In the genomic region with DNA sequence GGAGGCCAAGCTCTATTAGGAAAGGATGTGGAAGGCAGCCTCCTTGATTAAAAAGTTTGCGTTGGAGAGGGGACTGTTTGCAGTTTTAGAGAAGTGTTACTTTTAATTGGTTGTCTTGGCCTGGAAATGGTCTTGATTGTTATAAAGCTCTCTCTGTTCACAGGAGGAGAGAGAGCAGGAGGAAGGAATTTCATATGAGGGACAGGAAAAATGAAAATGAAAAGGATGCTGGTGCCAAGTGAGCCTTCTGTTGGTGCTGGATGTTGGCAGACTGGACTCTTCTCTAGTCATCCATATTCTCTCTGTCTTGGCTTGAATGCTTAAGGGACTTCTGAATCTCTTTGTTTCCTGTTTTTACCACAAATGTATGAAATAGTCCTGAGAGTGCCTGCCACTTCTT, we compare ENCODE assay signal across 21 mouse cellular contexts.
DNase-seq lines count a peak whose midpoint lies in the region; ATAC-seq lines count a peak whose summit lies in the region.
"Had no signal": no experiment of that assay in that cellular context is flagged by ENCODE, and none has a peak within 500 bp of the region (broad histone marks: within the 10 kb centered on the region; RNA-seq: fewer than 3 reads in every experiment).

No protein-coding gene starts in this region.

- H3K4me1 ChIP-seq in forebrain, embryonic 14.5 days (ENCODE audit: control insufficient read depth, insufficient read depth, low read length): peaks cover 5% of the 10 kb centered on the region; the same call in 1 of the 2 replicates
- H3K4me1 ChIP-seq in forebrain, embryonic 13.5 days: peaks cover 7% of the 10 kb centered on the region; the same call in 1 of the 2 replicates
- peaks cover 9% of the 10 kb centered on the region; the same call in 1 of the 2 replicates for H3K4me1 ChIP-seq in kidney, embryonic 15.5 days
- peaks cover 9% of the 10 kb centered on the region for H3K4me1 ChIP-seq in kidney, embryonic 16.5 days (ENCODE audit: insufficient read depth, low read length)
- H3K4me1 ChIP-seq: heart, embryonic 10.5 days; stomach, embryonic 15.5 days had no signal

- DNase-seq in forebrain, embryonic 14.5 days (ENCODE audit: low spot score): peak; percentile 33
- peak; percentile 57 for DNase-seq in Muller cell, postnatal 12 days (ENCODE audit: inconsistent ontology term)
- peak; percentile 65 for DNase-seq in brain, adult 2 months (ENCODE audit: low read depth, low spot score)
- DNase-seq in left cerebral cortex, adult 9 months (ENCODE audit: low spot score in 2 of 2): no peak
- no peak for DNase-seq in lung, postnatal 36 days
- DNase-seq: adrenal gland, adult 8-10 months; embryo, embryonic 11 days; gastrocnemius, postnatal 36 days; kidney, adult 2 months; lung, adult 2 months; retina, postnatal 1 day; thymus, adult 2 months had no signal

- ATAC-seq in forebrain, embryonic 14.5 days: no peak
- ATAC-seq in forebrain, embryonic 13.5 days: no peak
- no peak for ATAC-seq in kidney, embryonic 15.5 days (replicated peaks; ENCODE audit: low FRiP score)
- ATAC-seq in kidney, embryonic 16.5 days (ENCODE audit: low FRiP score, low TSS enrichment): no peak

- H3K9ac ChIP-seq in forebrain, embryonic 14.5 days (ENCODE audit: low read length): no peak overlapping the region
- no peak overlapping the region for H3K9ac ChIP-seq in forebrain, embryonic 13.5 days
- H3K9ac ChIP-seq in kidney, embryonic 15.5 days: no peak overlapping the region
- no peak overlapping the region for H3K9ac ChIP-seq in kidney, embryonic 16.5 days (replicated peaks; ENCODE audit: low read length)

- WGBS in forebrain, embryonic 14.5 days: 55% methylated on average over 1 of the region's 1 CpGs
- 63% methylated on average over 1 of the region's 1 CpGs for WGBS in forebrain, embryonic 13.5 days
- WGBS in kidney, embryonic 15.5 days: 43% methylated on average over 1 of the region's 1 CpGs
- WGBS in kidney, embryonic 16.5 days: 46% methylated on average over 1 of the region's 1 CpGs

- no peak overlapping the region for H3K27ac ChIP-seq in forebrain, embryonic 14.5 days (ENCODE audit: low read depth, low read length)
- H3K27ac ChIP-seq in forebrain, embryonic 13.5 days: no peak overlapping the region
- H3K27ac ChIP-seq in kidney, embryonic 15.5 days: no peak overlapping the region; the same call in 1 of the 2 replicates
- no peak overlapping the region for H3K27ac ChIP-seq in kidney, embryonic 16.5 days (ENCODE audit: low read length)
- H3K27ac ChIP-seq: hindbrain, embryonic 12.5 days; liver, embryonic 12.5 days; macrophage; stomach, embryonic 15.5 days had no signal

- no peaks in the 10 kb centered on the region for H3K36me3 ChIP-seq in forebrain, embryonic 14.5 days (ENCODE audit: control insufficient read depth, insufficient read depth, low read length)
- no peaks in the 10 kb centered on the region for H3K36me3 ChIP-seq in forebrain, embryonic 13.5 days (ENCODE audit: poor library complexity, severe bottlenecking)
- H3K36me3 ChIP-seq in kidney, embryonic 15.5 days: no peaks in the 10 kb centered on the region
- H3K36me3 ChIP-seq in kidney, embryonic 16.5 days (ENCODE audit: insufficient read depth, low read length): no peaks in the 10 kb centered on the region
- H3K36me3 ChIP-seq: heart, embryonic 10.5 days; hindbrain, embryonic 12.5 days; liver, embryonic 12.5 days; midbrain, embryonic 10.5 days; stomach, embryonic 15.5 days had no signal

- H3K27me3 ChIP-seq in forebrain, embryonic 14.5 days (replicated peaks; ENCODE audit: control insufficient read depth, insufficient read depth, low read length): no peaks in the 10 kb centered on the region
- no peaks in the 10 kb centered on the region for H3K27me3 ChIP-seq in forebrain, embryonic 13.5 days
- no peaks in the 10 kb centered on the region for H3K27me3 ChIP-seq in kidney, embryonic 15.5 days
- no peaks in the 10 kb centered on the region for H3K27me3 ChIP-seq in kidney, embryonic 16.5 days (ENCODE audit: insufficient read depth, low read length)
- H3K27me3 ChIP-seq: hindbrain, embryonic 12.5 days; stomach, embryonic 15.5 days had no signal

- H3K9me3 ChIP-seq in forebrain, embryonic 14.5 days (replicated peaks; ENCODE audit: control insufficient read depth, low read length): no peaks in the 10 kb centered on the region
- H3K9me3 ChIP-seq in forebrain, embryonic 13.5 days (replicated peaks): no peaks in the 10 kb centered on the region
- H3K9me3 ChIP-seq in kidney, embryonic 15.5 days (replicated peaks): no peaks in the 10 kb centered on the region
- H3K9me3 ChIP-seq in kidney, embryonic 16.5 days (ENCODE audit: low read length): no peaks in the 10 kb centered on the region
- H3K9me3 ChIP-seq: heart, embryonic 10.5 days; hindbrain, embryonic 12.5 days; liver, embryonic 12.5 days; midbrain, embryonic 10.5 days; stomach, embryonic 15.5 days had no signal

- no peak overlapping the region; the same call in 1 of the 2 replicates for H3K4me2 ChIP-seq in forebrain, embryonic 14.5 days (ENCODE audit: low read length)
- H3K4me2 ChIP-seq in forebrain, embryonic 13.5 days: no peak overlapping the region; the same call in 1 of the 2 replicates
- H3K4me2 ChIP-seq in kidney, embryonic 15.5 days: 0 out of 2 replicates have a peak overlapping the region, but pooled peaks have one; percentile 97
- no peak overlapping the region for H3K4me2 ChIP-seq in kidney, embryonic 16.5 days (replicated peaks; ENCODE audit: low read depth, low read length)

- H3K4me3 ChIP-seq in forebrain, embryonic 14.5 days (ENCODE audit: low read depth, low read length): no peak overlapping the region
- no peak overlapping the region for H3K4me3 ChIP-seq in forebrain, embryonic 13.5 days
- H3K4me3 ChIP-seq in kidney, embryonic 15.5 days (replicated peaks): no peak overlapping the region
- no peak overlapping the region for H3K4me3 ChIP-seq in kidney, embryonic 16.5 days (ENCODE audit: low read length)

Comparison
In these comparisons a context has a peak if more than half of its experiments do, and no peak if none do; other contexts are left out.
1. DNase-seq: peak in forebrain, embryonic 14.5 days (single experiment), Muller cell, postnatal 12 days (single experiment) and brain, adult 2 months (single experiment); none in left cerebral cortex, adult 9 months (0 of 2) and lung, postnatal 36 days (single experiment).